Mouse (Mus musculus): ENCODE data around the gene Ghitm. TPM values are rescaled to one million over a fixed set of nuclear protein-coding genes. Genes with fewer than 3 reads are reported as not detected.
"Not testable (repeated sequence)": the region's sequence is repeated elsewhere in the genome, so short reads cannot be mapped to it uniquely, and the experiment has no call there.

Gene Ghitm
- total and polyA plus RNA-seq, 2 experiments from 2014 or later: 86.5 to 237 TPM

DNA sequence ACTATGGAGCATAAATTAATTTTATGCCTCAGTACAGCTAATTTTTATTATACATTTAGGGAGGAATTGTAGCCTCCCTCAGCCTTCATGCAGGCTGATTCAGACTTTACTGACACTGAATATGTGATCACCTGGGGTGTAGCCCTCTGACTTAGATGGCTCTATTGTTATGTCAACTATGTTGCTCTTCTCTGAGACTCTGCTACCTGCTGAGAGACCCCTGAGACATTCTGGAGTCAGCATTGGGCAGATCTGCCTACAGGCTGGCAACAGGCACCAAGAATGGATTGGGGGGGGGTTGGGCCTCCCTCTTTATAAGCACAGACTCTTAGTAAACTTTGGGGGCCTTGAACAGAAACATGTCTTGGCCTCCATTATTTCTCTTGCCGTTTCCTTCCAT lies 19.3 kb upstream of the Ghitm start:
- WGBS: 100% methylated on average over 1 of the region's 1 CpGs

DNA sequence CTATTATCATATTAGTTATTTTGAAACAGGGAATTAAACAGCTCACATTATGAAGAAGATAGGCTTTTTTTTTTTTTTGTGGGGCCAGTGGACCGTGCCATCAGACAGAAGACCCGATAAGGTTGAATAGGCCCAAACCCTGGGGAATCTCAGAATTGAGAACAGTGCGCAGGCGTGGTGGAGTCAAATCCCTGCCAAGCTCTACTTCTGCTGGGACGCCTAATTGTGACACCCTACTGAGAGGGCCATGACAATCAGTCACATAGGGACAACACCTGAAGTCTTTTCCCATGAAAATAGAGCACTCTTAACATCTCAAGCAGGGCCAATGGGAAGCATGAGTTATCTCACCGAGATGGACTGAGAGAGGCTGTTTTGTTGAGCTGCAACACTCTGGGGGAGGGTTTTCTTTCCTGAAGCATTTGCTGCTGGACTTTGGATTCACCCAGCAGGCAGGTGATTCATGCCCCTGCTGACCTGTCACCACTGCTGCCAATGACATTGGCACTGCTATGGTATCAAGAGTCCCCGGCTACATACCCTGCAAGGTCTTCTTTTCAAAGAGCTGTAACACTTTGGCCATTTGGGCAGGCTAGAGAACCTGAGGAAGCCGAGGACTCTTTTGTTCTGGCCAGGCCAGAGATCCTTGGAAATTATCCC lies 4.1 kb upstream of the Ghitm start:
- Histone ChIP-seq H3K9ac (replicated peaks; ENCODE audit: low read length) (no peak overlapping the region), H3K4me1 (ENCODE audit: insufficient read depth, low read length) (no peaks in the 10 kb centered on the region), H3K36me3 (ENCODE audit: insufficient read depth, low read length) (no peaks in the 10 kb centered on the region), H3K4me3 (ENCODE audit: low read length) (no peak overlapping the region), H3K9me3 (ENCODE audit: low read length) (no peaks in the 10 kb centered on the region), H3K27ac (no peak overlapping the region), H3K27me3 (ENCODE audit: insufficient read depth, low read length) (no peaks in the 10 kb centered on the region), H3K4me2 (ENCODE audit: low read depth, low read length) (no peak overlapping the region)
- DNase-seq (ENCODE audit: low spot score) (no peak), ATAC-seq (no peak)
- 48% methylated on average over 8 of the region's 8 CpGs for WGBS
- no peak for TF ChIP-seq CTCF (IDR thresholded peaks at IDR 0.05; ENCODE audit: low read depth)

More for the DNA sequence above, 19.3 kb upstream of the Ghitm start:
- no peak overlapping the region for H3K4me2 ChIP-seq (ENCODE audit: low read depth, low read length)
- H3K27ac ChIP-seq: no peak overlapping the region
- H3K9me3 ChIP-seq (ENCODE audit: low read length): no peaks in the 10 kb centered on the region
- TF ChIP-seq CTCF (IDR thresholded peaks at IDR 0.05; ENCODE audit: low read depth): no peak
- DNase-seq (ENCODE audit: low spot score): no peak
- no peaks in the 10 kb centered on the region for H3K36me3 ChIP-seq (ENCODE audit: insufficient read depth, low read length)
- no peaks in the 10 kb centered on the region for H3K4me1 ChIP-seq (ENCODE audit: insufficient read depth, low read length)
- H3K9ac ChIP-seq (replicated peaks; ENCODE audit: low read length): no peak overlapping the region
- ATAC-seq: no peak
- H3K4me3 ChIP-seq (ENCODE audit: low read length): no peak overlapping the region
- no peaks in the 10 kb centered on the region for H3K27me3 ChIP-seq (ENCODE audit: insufficient read depth, low read length)

DNA sequence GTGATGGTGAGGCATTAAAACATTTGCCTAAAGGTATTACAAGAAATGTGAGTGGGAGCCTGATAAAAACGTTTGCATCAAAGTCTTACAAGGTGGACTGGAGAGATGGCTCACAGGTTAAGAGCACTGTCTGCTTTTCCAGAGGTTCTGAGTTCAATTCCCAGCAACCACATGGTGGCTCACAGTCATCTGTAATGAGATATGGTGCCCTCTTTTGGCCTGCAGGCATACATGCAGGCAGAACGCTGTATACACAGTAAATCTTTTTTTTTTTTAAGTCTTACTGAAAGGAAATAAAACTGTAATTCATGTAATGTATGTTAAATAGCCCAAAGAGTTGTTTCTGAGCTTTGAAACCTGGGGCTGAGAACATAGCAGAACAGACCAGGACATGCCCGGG lies 2.5 kb upstream of the Ghitm start:
- not testable (repeated sequence) for H3K4me3 ChIP-seq (ENCODE audit: low read length); H3K4me1 ChIP-seq (ENCODE audit: insufficient read depth, low read length); ATAC-seq; H3K9ac ChIP-seq (replicated peaks; ENCODE audit: low read length); H3K4me2 ChIP-seq (ENCODE audit: low read depth, low read length); H3K27me3 ChIP-seq (ENCODE audit: insufficient read depth, low read length); H3K27ac ChIP-seq; DNase-seq (ENCODE audit: low spot score); H3K36me3 ChIP-seq (ENCODE audit: insufficient read depth, low read length); H3K9me3 ChIP-seq (ENCODE audit: low read length)
- 83% methylated on average over 2 of the region's 3 CpGs for WGBS

DNA sequence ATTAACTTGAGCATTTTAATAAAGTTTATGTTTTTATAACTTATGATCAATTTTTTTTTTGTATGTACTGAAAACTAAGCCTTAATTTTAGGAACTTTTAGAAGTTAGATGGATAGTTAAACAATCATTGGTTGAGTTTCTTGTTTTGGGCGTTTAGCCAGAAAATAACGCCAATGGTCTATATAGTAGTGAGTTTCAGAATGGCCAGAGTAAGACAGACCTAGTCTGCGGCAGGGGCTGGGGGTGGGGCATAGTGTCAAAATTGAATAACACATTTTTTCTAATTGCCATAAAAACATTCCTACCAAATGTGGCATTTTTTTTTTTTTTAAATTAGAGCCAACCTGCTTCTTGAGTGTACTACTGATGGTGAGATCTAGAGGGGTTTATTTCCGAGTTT lies 1.0 kb upstream of the Ghitm start:
- DNase-seq (ENCODE audit: low spot score) (no peak), ATAC-seq (no peak)
- no peaks in the 10 kb centered on the region for H3K9me3 ChIP-seq (ENCODE audit: low read length)
- H3K4me3 ChIP-seq (ENCODE audit: low read length): no peak overlapping the region
- TF ChIP-seq CTCF (IDR thresholded peaks at IDR 0.05; ENCODE audit: low read depth): no peak
- H3K36me3 ChIP-seq (ENCODE audit: insufficient read depth, low read length): peaks cover 12% of the 10 kb centered on the region; the same call in 1 of the 2 replicates
- no peaks in the 10 kb centered on the region for H3K27me3 ChIP-seq (ENCODE audit: insufficient read depth, low read length)
- no peak overlapping the region for H3K9ac ChIP-seq (replicated peaks; ENCODE audit: low read length)
- 0 out of 2 replicates have a peak, but pooled peaks cover 3% of the 10 kb centered on the region for H3K4me1 ChIP-seq (ENCODE audit: insufficient read depth, low read length)
- whole genome bisulfite sequencing: 81% methylated on average over 4 of the region's 4 CpGs
- H3K4me2 ChIP-seq (ENCODE audit: low read depth, low read length): peak overlapping the region; percentile 71; the same call in 1 of the 2 replicates
- H3K27ac ChIP-seq: no peak overlapping the region

DNA sequence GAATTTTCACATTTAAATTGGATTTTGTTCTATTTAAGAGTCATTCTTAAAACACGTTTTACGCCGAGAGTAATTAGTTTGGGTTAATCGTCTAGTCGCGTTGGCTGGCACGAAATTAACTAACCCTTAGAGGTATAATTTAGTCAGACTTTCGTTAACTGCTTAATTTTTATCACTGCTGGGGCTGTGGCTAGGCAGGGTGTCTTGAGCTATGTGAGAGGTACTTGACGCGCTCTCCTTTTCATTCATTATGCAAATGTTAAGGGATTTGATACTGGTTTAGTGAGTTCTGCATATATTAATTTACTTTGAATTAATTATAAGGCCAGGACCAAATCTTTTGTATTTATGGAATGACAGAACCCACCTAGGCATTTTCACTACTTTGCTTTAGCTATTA lies 599 bp upstream of the Ghitm start:
- H3K27me3 ChIP-seq (ENCODE audit: insufficient read depth, low read length): no peaks in the 10 kb centered on the region
- H3K27ac ChIP-seq: peak overlapping the region; percentile 34; the same call in 1 of the 2 replicates
- WGBS: 2% methylated on average over 10 of the region's 10 CpGs
- H3K4me1 ChIP-seq (ENCODE audit: insufficient read depth, low read length): 0 out of 2 replicates have a peak, but pooled peaks cover 3% of the 10 kb centered on the region
- H3K36me3 ChIP-seq (ENCODE audit: insufficient read depth, low read length): peaks cover 14% of the 10 kb centered on the region; the same call in 1 of the 2 replicates
- peak overlapping the region; percentile 89 for H3K9ac ChIP-seq (replicated peaks; ENCODE audit: low read length)
- peak overlapping the region; percentile 90 for H3K4me3 ChIP-seq (ENCODE audit: low read length)
- H3K9me3 ChIP-seq (ENCODE audit: low read length): no peaks in the 10 kb centered on the region
- DNase-seq (ENCODE audit: low spot score) (peak; percentile 17), ATAC-seq (no peak)
- peak overlapping the region; percentile 71 for H3K4me2 ChIP-seq (ENCODE audit: low read depth, low read length)
- TF ChIP-seq CTCF (IDR thresholded peaks at IDR 0.05; ENCODE audit: low read depth): no peak

DNA sequence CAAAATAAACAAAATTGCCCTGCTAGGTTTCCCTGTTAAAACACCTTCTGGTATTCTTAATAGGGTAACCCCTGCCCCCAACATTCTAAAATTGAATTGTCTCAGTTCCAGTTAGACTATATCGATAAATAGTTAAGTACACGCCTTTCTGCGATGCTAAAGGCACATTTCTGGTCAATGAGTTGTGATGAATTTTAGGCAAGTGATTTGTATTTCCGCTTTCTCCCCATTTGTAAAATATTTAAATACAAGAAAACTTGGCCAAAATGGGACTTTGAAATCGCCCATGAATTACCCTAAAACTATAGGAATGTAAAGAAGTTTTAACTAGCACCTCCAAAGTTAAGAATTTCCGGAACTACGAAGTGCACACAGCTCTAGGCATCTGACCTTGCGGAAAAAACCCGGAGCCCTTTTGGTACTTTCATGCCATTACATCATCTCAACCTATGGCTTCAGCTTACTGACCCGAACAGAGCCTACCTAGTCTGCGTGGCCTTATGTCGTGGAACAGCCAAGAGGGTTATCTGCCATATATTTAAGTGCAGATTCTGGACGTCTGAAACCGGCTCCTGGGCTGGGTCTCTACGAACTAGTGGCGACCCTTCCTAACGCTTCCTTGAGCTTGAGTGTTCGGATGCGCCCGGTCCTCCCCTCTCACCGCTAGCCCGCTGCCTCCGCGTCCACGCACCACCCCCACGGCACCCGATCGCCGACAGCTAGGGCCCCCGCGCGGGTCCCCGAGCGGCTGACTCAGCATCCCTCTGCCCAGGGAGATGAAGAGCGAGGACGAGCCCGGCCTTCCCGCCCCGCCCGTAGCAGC lies 557 bp downstream of the Ghitm start:
- no peaks in the 10 kb centered on the region for H3K9me3 ChIP-seq (ENCODE audit: low read length)
- peaks cover 20% of the 10 kb centered on the region; the same call in 1 of the 2 replicates for H3K36me3 ChIP-seq (ENCODE audit: insufficient read depth, low read length)
- DNase-seq (ENCODE audit: low spot score) (peak; percentile 7), ATAC-seq (peak; percentile 25; the same call in 1 of the 2 replicates)
- WGBS: 2% methylated on average over 40 of the region's 40 CpGs
- H3K27me3 ChIP-seq (ENCODE audit: insufficient read depth, low read length): no peaks in the 10 kb centered on the region
- H3K4me2 ChIP-seq (ENCODE audit: low read depth, low read length): peak overlapping the region; percentile 77
- no peak for TF ChIP-seq CTCF (IDR thresholded peaks at IDR 0.05; ENCODE audit: low read depth)
- peak overlapping the region; percentile 91 for H3K27ac ChIP-seq
- H3K9ac ChIP-seq (replicated peaks; ENCODE audit: low read length): peak overlapping the region; percentile 89
- H3K4me1 ChIP-seq (ENCODE audit: insufficient read depth, low read length): 0 out of 2 replicates have a peak, but pooled peaks cover 3% of the 10 kb centered on the region
- peak overlapping the region; percentile 90 for H3K4me3 ChIP-seq (ENCODE audit: low read length)

Data from hindbrain, postnatal 0 days (tissue).